23 mouse cellular contexts compared by ENCODE assay signal in the genomic region with DNA sequence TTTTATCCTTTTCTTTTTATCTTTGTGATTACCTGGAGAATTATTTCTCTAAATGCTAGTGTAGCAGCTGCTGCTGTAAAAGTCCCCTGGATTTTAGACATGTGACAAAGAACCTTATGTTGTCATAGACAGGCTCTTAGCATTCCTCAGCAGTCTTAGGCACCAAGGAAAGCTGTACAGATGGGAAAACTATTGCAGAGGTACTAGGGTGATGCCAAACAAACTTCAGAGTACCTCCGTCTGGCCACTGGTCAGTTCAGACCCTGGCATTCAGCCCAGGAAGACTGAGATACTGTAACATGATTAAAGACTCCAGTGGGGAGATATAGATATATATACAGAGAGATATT.
DNase-seq lines count a peak whose midpoint lies in the region; ATAC-seq and TF ChIP-seq lines count a peak whose summit lies in the region.
"Had no signal": no experiment of that assay in that cellular context is flagged by ENCODE, and none has a peak within 500 bp of the region (broad histone marks: within the 10 kb centered on the region; RNA-seq: fewer than 3 reads in every experiment).

No protein-coding gene starts in this region.

- 37% methylated on average over 1 of the region's 1 CpGs for WGBS in heart, embryonic 15.5 days
- WGBS in forebrain, embryonic 11.5 days: 62% methylated on average over 1 of the region's 1 CpGs
- WGBS in forebrain, postnatal 0 days: 23% methylated on average over 1 of the region's 1 CpGs

- TF ChIP-seq CTCF in forebrain, postnatal 0 days (IDR thresholded peaks at IDR 0.05; ENCODE audit: low read depth): no peak

- H3K36me3 ChIP-seq in heart, embryonic 15.5 days: no peaks in the 10 kb centered on the region
- no peaks in the 10 kb centered on the region for H3K36me3 ChIP-seq in forebrain, embryonic 11.5 days (ENCODE audit: control insufficient read depth, insufficient read depth, low read length)
- no peaks in the 10 kb centered on the region for H3K36me3 ChIP-seq in forebrain, postnatal 0 days (ENCODE audit: insufficient read depth)
- H3K36me3 ChIP-seq: hindbrain, embryonic 13.5 days; lung, embryonic 15.5 days; midbrain, embryonic 12.5 days; neural tube, embryonic 12.5 days; stomach, embryonic 15.5 days had no signal

- peak; percentile 6 for DNase-seq in adrenal gland, postnatal 14 days
- DNase-seq in adrenal gland, postnatal 4 days (ENCODE audit: low spot score in 2 of 2): no peak
- no peak for DNase-seq in heart, postnatal 4 days
- no peak for DNase-seq in forebrain, embryonic 11.5 days (ENCODE audit: low spot score)
- peak; percentile 1 for DNase-seq in forebrain, postnatal 0 days
- no peak for DNase-seq in yolk sac, embryonic 10.5 days (ENCODE audit: low spot score)
- DNase-seq: adrenal gland, adult 8-10 months; cerebellum, adult 18-20 months; cerebellum, postnatal 36 days; heart, postnatal 36 days; kidney, adult 9 months; kidney, postnatal 10 days; layer of hippocampus, postnatal 36 days; right cerebral cortex, postnatal 14 days had no signal

- ATAC-seq in heart, embryonic 15.5 days (replicated peaks; ENCODE audit: insufficient number of reproducible peaks, insufficient read depth, low FRiP score, low read depth): no peak
- 0 out of 2 replicates have a peak, but pooled peaks have one; percentile 18 for ATAC-seq in forebrain, embryonic 11.5 days (replicated peaks; ENCODE audit: low FRiP score)
- ATAC-seq in forebrain, postnatal 0 days: no peak
- ATAC-seq: intestine, embryonic 16.5 days had no signal

- no peaks in the 10 kb centered on the region for H3K9me3 ChIP-seq in heart, embryonic 15.5 days (replicated peaks)
- H3K9me3 ChIP-seq in forebrain, embryonic 11.5 days (ENCODE audit: control insufficient read depth, low read length): no peaks in the 10 kb centered on the region
- no peaks in the 10 kb centered on the region for H3K9me3 ChIP-seq in forebrain, postnatal 0 days (ENCODE audit: low read length)
- H3K9me3 ChIP-seq: hindbrain, embryonic 13.5 days; lung, embryonic 15.5 days; midbrain, embryonic 12.5 days; neural tube, embryonic 12.5 days; stomach, embryonic 15.5 days had no signal

- H3K4me3 ChIP-seq in heart, embryonic 15.5 days: no peak overlapping the region
- H3K4me3 ChIP-seq in forebrain, embryonic 11.5 days (ENCODE audit: low read depth, low read length): no peak overlapping the region
- H3K4me3 ChIP-seq in forebrain, postnatal 0 days (ENCODE audit: low read depth, low read length): no peak overlapping the region
- H3K4me3 ChIP-seq: hindbrain, embryonic 13.5 days; lung, embryonic 15.5 days; midbrain, embryonic 12.5 days; myocyte; neural tube, embryonic 12.5 days; stomach, embryonic 15.5 days had no signal

- no peaks in the 10 kb centered on the region for H3K4me1 ChIP-seq in heart, embryonic 15.5 days (replicated peaks)
- H3K4me1 ChIP-seq in forebrain, embryonic 11.5 days (replicated peaks; ENCODE audit: control insufficient read depth, insufficient read depth, low read length): no peaks in the 10 kb centered on the region
- no peaks in the 10 kb centered on the region for H3K4me1 ChIP-seq in forebrain, postnatal 0 days (ENCODE audit: insufficient read depth)
- H3K4me1 ChIP-seq: lung, embryonic 15.5 days; neural tube, embryonic 12.5 days; stomach, embryonic 15.5 days had no signal

- H3K27ac ChIP-seq in heart, embryonic 15.5 days: peak overlapping the region; percentile 18; the same call in 1 of the 2 replicates
- no peak overlapping the region for H3K27ac ChIP-seq in forebrain, embryonic 11.5 days (ENCODE audit: low read depth, low read length)
- H3K27ac ChIP-seq in forebrain, postnatal 0 days (ENCODE audit: low read depth, low read length): no peak overlapping the region
- H3K27ac ChIP-seq: hindbrain, embryonic 13.5 days; lung, embryonic 15.5 days; midbrain, embryonic 12.5 days; neural tube, embryonic 12.5 days; stomach, embryonic 15.5 days had no signal

- no peak overlapping the region for H3K4me2 ChIP-seq in heart, embryonic 15.5 days
- H3K4me2 ChIP-seq in forebrain, embryonic 11.5 days (ENCODE audit: low read depth, low read length, severe bottlenecking): no peak overlapping the region; the same call in 1 of the 2 replicates
- H3K4me2 ChIP-seq in forebrain, postnatal 0 days (ENCODE audit: low read depth): no peak overlapping the region
- H3K4me2 ChIP-seq: hindbrain, embryonic 13.5 days; lung, embryonic 15.5 days; midbrain, embryonic 12.5 days; neural tube, embryonic 12.5 days; stomach, embryonic 15.5 days had no signal

- H3K27me3 ChIP-seq in heart, embryonic 15.5 days: no peaks in the 10 kb centered on the region
- H3K27me3 ChIP-seq in forebrain, embryonic 11.5 days (ENCODE audit: control insufficient read depth, insufficient read depth, low read length): no peaks in the 10 kb centered on the region
- no peaks in the 10 kb centered on the region for H3K27me3 ChIP-seq in forebrain, postnatal 0 days (ENCODE audit: insufficient read depth, low read length)
- H3K27me3 ChIP-seq: CH12.LX; hindbrain, embryonic 13.5 days; lung, embryonic 15.5 days; midbrain, embryonic 12.5 days; neural tube, embryonic 12.5 days; stomach, embryonic 15.5 days had no signal

- no peak overlapping the region for H3K9ac ChIP-seq in heart, embryonic 15.5 days
- H3K9ac ChIP-seq in forebrain, embryonic 11.5 days (ENCODE audit: low read length): no peak overlapping the region
- H3K9ac ChIP-seq in forebrain, postnatal 0 days: no peak overlapping the region
- H3K9ac ChIP-seq: hindbrain, embryonic 13.5 days; lung, embryonic 15.5 days; midbrain, embryonic 12.5 days; neural tube, embryonic 12.5 days; stomach, embryonic 15.5 days had no signal

Comparison
In these comparisons a context has a peak if more than half of its experiments do, and no peak if none do; other contexts are left out.
1. DNase-seq: peak in adrenal gland, postnatal 14 days (single experiment) and forebrain, postnatal 0 days (single experiment); none in adrenal gland, postnatal 4 days (0 of 2), heart, postnatal 4 days (single experiment), forebrain, embryonic 11.5 days (single experiment) and yolk sac, embryonic 10.5 days (single experiment).